Mouse (Mus musculus) MEL (cell line): ENCODE measurements at regions not wholly inside any gene's neighbourhood (a gene's known extent, or its start where the extent isn't known, plus 50 kb on each side); places are given as distances from the start of the nearest gene placed in this dataset.

Experiments
- DNase-seq: peaks from one replicate; pipeline ENCODE4 v3.0.0; 2011; ENCODE audit warnings: low read depth, low spot score
- H3K27ac ChIP-seq: 2 replicates; pipeline ENCODE4 v1.5.1; 2012; ENCODE audit warnings: low read depth, mild to moderate bottlenecking, control low read depth, low read length, moderate library complexity; ENCODE audit not compliant: control insufficient read depth
- H3K27me3 ChIP-seq, 2 experiments: fragments of 150-350 bp in 1 of 2; sonication (generic) in 1 of 2; 2 replicates each; pipeline ENCODE4 v1.6.1; 2012; ENCODE audit warnings: low read length in 2 of 2, mild to moderate bottlenecking in 2 of 2, improper control_type of control experiment in 1 of 2, moderate library complexity in 1 of 2; ENCODE audit not compliant: insufficient read depth in 2 of 2, control insufficient read depth in 1 of 2
- H3K36me3 ChIP-seq, 2 experiments: 2 replicates each; pipeline ENCODE4 v1.6.1; 2012 to 2014; ENCODE audit warnings: low read length in 2 of 2, improper control_type of control experiment in 1 of 2, inconsistent platforms in 1 of 2, mild to moderate bottlenecking in 1 of 2; ENCODE audit not compliant: insufficient read depth in 2 of 2, control insufficient read depth in 1 of 2
- H3K4me1 ChIP-seq, 2 experiments: fragments of 150-350 bp in 1 of 2; sonication (generic) in 1 of 2; 2 replicates each; pipeline ENCODE4 v1.6.1; 2012; ENCODE audit warnings: low read length in 2 of 2, improper control_type of control experiment in 1 of 2, mild to moderate bottlenecking in 1 of 2; ENCODE audit not compliant: insufficient read depth in 2 of 2, control insufficient read depth in 1 of 2
- H3K4me3 ChIP-seq, 2 experiments: fragments of 150-350 bp in 1 of 2; sonication (generic) in 1 of 2; 2 replicates each; pipeline ENCODE4 v1.5.1; 2012; ENCODE audit warnings: low read depth in 2 of 2, low read length in 2 of 2, mild to moderate bottlenecking in 2 of 2, moderate library complexity in 2 of 2, control low read depth in 1 of 2, improper control_type of control experiment in 1 of 2; ENCODE audit not compliant: control insufficient read depth in 1 of 2, insufficient read depth in 1 of 2
- H3K79me2 ChIP-seq: 2 replicates; pipeline ENCODE4 v1.6.1; 2012; ENCODE audit warnings: mild to moderate bottlenecking, low read length, moderate library complexity; ENCODE audit not compliant: control insufficient read depth, poor library complexity, insufficient read depth
- H3K9ac ChIP-seq: 2 replicates; pipeline ENCODE4 v1.6.1; 2012; ENCODE audit warnings: low read depth, mild to moderate bottlenecking, control low read depth, low read length, moderate library complexity; ENCODE audit not compliant: control insufficient read depth, poor library complexity, severe bottlenecking
- H3K9me3 ChIP-seq: fragments of 150-350 bp; sonication (generic); replicated peaks from 2 replicates; pipeline ENCODE4 v1.6.1; 2012; ENCODE audit warnings: mild to moderate bottlenecking, low read length, improper control_type of control experiment, moderate library complexity; ENCODE audit not compliant: insufficient read depth
- CHD1 ChIP-seq: IDR thresholded peaks from 2 replicates; pipeline ENCODE4 v1.6.1; 2012; ENCODE audit warnings: low read depth, mild to moderate bottlenecking, inconsistent platforms, low read length, improper control_type of control experiment
- ELF1 ChIP-seq: IDR thresholded peaks from 2 replicates; pipeline ENCODE4 v1.6.1; 2014; ENCODE audit warnings: low read depth, mild to moderate bottlenecking, inconsistent platforms, low read length, improper control_type of control experiment, moderate library complexity
- EP300 ChIP-seq, 2 experiments: IDR thresholded peaks; 2 replicates each; pipeline ENCODE4 v1.6.1; 2011; ENCODE audit warnings: improper control_type of control experiment in 2 of 2, low read length in 2 of 2, low read depth in 1 of 2, mild to moderate bottlenecking in 1 of 2
- HCFC1 ChIP-seq: IDR thresholded peaks from 2 replicates; pipeline ENCODE4 v1.6.1; 2012; ENCODE audit warnings: low read depth, mild to moderate bottlenecking, inconsistent platforms, low read length, improper control_type of control experiment, moderate library complexity
- KAT2A ChIP-seq: conservative IDR thresholded peaks from 2 replicates; pipeline ENCODE4 v1.6.1; 2012; ENCODE audit warnings: low read depth, low read length, improper control_type of control experiment, inconsistent platforms
- MAX ChIP-seq: IDR thresholded peaks from 2 replicates; pipeline ENCODE4 v1.6.1; 2011; ENCODE audit warnings: low read length, improper control_type of control experiment
- MEF2A ChIP-seq: IDR thresholded peaks from 2 replicates; pipeline ENCODE4 v1.6.1; 2014; ENCODE audit warnings: low read depth, mild to moderate bottlenecking, inconsistent platforms, low read length, improper control_type of control experiment; ENCODE audit not compliant: poor library complexity, insufficient replicate concordance, severe bottlenecking; ENCODE audit errors: extremely low read depth
- MXI1 ChIP-seq: IDR thresholded peaks from 2 replicates; pipeline ENCODE4 v1.6.1; 2011; ENCODE audit warnings: mild to moderate bottlenecking, low read depth, low read length, improper control_type of control experiment
- TBP ChIP-seq: IDR thresholded peaks from 2 replicates; pipeline ENCODE4 v1.8.0; 2011; ENCODE audit warnings: low read depth, low read length, improper control_type of control experiment

DNA sequence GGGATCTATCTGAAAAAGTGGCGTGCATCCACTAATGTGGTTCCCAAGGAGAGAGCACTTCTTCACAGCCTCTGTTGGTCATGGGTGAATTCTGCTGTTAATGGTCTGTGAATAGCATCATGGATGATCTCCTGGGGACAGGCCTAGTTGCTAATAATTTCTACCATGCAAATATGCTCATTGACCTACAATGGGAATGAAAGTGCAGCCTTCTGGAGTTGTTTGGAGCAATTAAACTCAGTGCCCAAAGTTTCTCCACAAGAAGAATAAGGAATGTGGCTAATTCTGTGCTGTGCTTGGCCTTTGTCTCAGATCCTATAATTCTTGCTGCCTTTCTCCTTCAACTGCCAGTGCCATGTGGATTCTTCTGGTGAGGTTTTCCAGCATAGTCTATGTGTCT lies 532.8 kb upstream of the Cadm2 start:
- DNase-seq, result no peak
- no peak overlapping the region for H3K4me3 ChIP-seq
- no peaks in the 10 kb centered on the region for H3K4me1 ChIP-seq
- TF ChIP-seq ELF1 (no peak), MAX (no peak), CHD1 (no peak), EP300 (IDR thresholded peaks at IDR 0.05; ENCODE audit: low read depth in 1 of 2, low read length in 2 of 2) (no peak), HCFC1 (no peak), MEF2A (no peak), MXI1 (no peak), TBP (no peak), KAT2A (no peak)
- H3K79me2 ChIP-seq, result no peaks in the 10 kb centered on the region
- H3K9me3 ChIP-seq, result no peaks in the 10 kb centered on the region
- H3K27ac ChIP-seq, result no peak overlapping the region
- H3K9ac ChIP-seq, result no peak overlapping the region
- no peaks in the 10 kb centered on the region for H3K36me3 ChIP-seq
- no peaks in the 10 kb centered on the region for H3K27me3 ChIP-seq
